Mouse (Mus musculus) G1E (cell line): ENCODE measurements around the gene Dstyk. TPM values are rescaled to one million over a fixed set of nuclear protein-coding genes. Genes with fewer than 3 reads are reported as not detected.

Source experiments
- ATAC-seq: 2 replicates; pipeline ENCODE4 v1.8.0; 2016; ENCODE audit warnings: mild to moderate bottlenecking; ENCODE audit not compliant: insufficient number of reproducible peaks, poor library complexity, low FRiP score, severe bottlenecking; ENCODE audit errors: extremely low read depth
- DNase-seq: peaks from one replicate; pipeline ENCODE4 v3.0.0; 2012; ENCODE audit warnings: low spot score
- H3K27me3 ChIP-seq: 2 replicates; pipeline ENCODE4 v1.6.1; 2012; ENCODE audit warnings: mild to moderate bottlenecking, low read length, inconsistent platforms; ENCODE audit not compliant: insufficient read depth
- H3K36me3 ChIP-seq: replicated peaks from 2 replicates; pipeline ENCODE3; 2012; ENCODE audit warnings: mild to moderate bottlenecking, inconsistent platforms
- H3K4me1 ChIP-seq: 2 replicates; pipeline ENCODE4 v1.6.1; 2012; ENCODE audit warnings: low read depth, low read length, inconsistent platforms, mixed read lengths; ENCODE audit not compliant: insufficient read depth
- H3K4me3 ChIP-seq: 2 replicates; pipeline ENCODE4 v1.5.1; 2012; ENCODE audit warnings: low read depth, mild to moderate bottlenecking, inconsistent platforms, low read length, moderate library complexity, mixed read lengths
- H3K9me3 ChIP-seq: replicated peaks from 2 replicates; pipeline ENCODE4 v1.6.1; 2012; ENCODE audit warnings: inconsistent platforms
- CTCF ChIP-seq: IDR thresholded peaks from 2 replicates; pipeline ENCODE4 v1.5.1; 2012; ENCODE audit warnings: low read depth, low read length, inconsistent platforms, mixed read lengths
- GATA1 ChIP-seq: IDR thresholded peaks from 2 replicates; pipeline ENCODE4 v1.6.1; 2012; ENCODE audit warnings: borderline replicate concordance, low read length, inconsistent platforms, mixed read lengths
- GATA2 ChIP-seq: IDR thresholded peaks from 2 replicates; pipeline ENCODE4 v1.6.1; 2012; ENCODE audit warnings: low read depth, low read length, inconsistent platforms, borderline replicate concordance
- POLR2AphosphoS5 ChIP-seq: IDR thresholded peaks from 2 replicates; pipeline ENCODE4 v1.6.1; 2012; ENCODE audit warnings: low read depth, low read length, inconsistent platforms; ENCODE audit not compliant: insufficient replicate concordance
- TAL1 ChIP-seq: conservative IDR thresholded peaks from 2 replicates; pipeline ENCODE4 v1.6.1; 2012; ENCODE audit warnings: low read depth, low read length, inconsistent platforms, mixed read lengths
- polyA plus RNA-seq: library from polyadenylated mRNA; stranded (reverse); fragments of >175 nt; gene quantifications from 2 replicates; pipeline ENCODE4 v1.2.3, GENCODE M21; 2012
- total RNA-seq, 2 experiments: library from RNA; stranded (forward) in 1 of 2; stranded (reverse) in 1 of 2; fragments of 200-1000 nt in 1 of 2; fragments of >200 nt in 1 of 2; fragmentation: Nextera tagmentation in 1 of 2; gene quantifications; 2 replicates each; pipeline ENCODE4 v1.2.3; 2014 to 2017

Dstyk gene
- total and polyA plus RNA-seq, 3 experiments = 2.3 to 22.7 (median 19.0) TPM

DNA sequence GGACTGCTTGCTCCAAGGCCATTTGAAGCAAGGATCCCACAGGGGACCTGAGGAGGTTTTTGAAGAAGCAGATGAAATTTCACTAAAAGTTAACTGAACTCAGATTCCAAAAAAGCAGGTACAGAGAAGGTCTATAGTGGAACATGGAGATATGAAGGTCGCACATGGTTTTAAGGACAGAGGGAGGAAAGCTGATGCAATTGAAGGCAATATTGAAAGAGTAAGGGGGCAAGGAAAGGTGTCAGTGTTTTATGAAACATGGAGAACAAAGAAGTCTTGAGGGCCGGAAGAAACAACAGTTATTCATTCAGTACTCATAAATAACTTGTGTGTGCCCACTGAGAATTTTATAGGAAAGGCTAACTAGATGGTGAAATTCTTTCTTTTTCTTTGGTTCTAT, 64.3 kb downstream of the Dstyk start:
- H3K9me3 ChIP-seq = no peaks in the 10 kb centered on the region
- peaks cover 60% of the 10 kb centered on the region for H3K36me3 ChIP-seq
- H3K4me1 ChIP-seq = peaks cover 47% of the 10 kb centered on the region
- DNase-seq (no peak), ATAC-seq (no peak)
- no peak for TF ChIP-seq TAL1
- TF ChIP-seq GATA2 = no peak
- no peak for TF ChIP-seq POLR2AphosphoS5
- no peak for TF ChIP-seq GATA1
- H3K27me3 ChIP-seq = no peaks in the 10 kb centered on the region
- no peak overlapping the region for H3K4me3 ChIP-seq

DNA sequence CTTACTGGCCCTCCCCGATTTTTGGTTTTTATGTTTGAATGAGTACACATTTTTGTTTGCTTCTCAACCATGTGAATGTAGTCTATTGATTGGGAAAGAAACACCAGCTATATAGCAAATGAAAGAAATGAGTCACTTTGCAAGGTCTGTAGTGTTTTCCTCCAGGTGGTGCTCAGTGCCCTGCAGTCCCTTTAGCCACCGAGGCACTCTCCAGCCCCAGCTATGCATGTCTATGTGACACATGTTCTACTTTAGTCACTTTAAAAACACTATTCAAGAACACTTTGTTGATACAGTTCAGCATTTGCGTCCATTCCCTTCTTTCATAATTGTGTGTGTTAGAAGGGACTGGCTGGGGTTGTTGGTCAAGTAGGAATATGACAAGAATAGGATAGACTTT, 65.9 kb downstream of the Dstyk start:
- H3K4me3 ChIP-seq = no peak overlapping the region
- ATAC-seq (no peak), DNase-seq (no peak)
- H3K27me3 ChIP-seq = no peaks in the 10 kb centered on the region
- no peaks in the 10 kb centered on the region for H3K9me3 ChIP-seq
- no peak for TF ChIP-seq TAL1
- no peak for TF ChIP-seq GATA1
- H3K4me1 ChIP-seq = peaks cover 41% of the 10 kb centered on the region
- peaks cover 75% of the 10 kb centered on the region for H3K36me3 ChIP-seq

DNA sequence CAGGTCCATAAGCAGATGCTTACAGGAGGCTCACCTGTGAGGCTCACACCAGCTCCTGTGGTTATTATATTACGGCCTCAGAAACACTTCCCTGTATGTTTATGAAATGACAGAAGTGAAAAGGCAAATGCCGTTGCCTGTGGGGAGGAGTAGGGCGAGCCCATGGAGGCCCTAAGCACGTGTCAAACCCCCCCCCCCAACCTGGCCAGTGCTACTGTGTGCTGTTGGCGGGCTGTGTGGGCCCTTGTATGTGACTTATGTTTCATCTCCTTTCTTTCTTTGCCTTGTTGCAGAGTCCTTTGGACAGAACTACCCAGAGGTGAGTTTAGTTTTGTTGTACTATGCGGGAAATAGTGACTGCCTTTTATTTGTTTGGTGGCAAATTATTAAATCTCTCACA, 66.4 kb downstream of the Dstyk start:
- Histone ChIP-seq H3K4me1 (peaks cover 36% of the 10 kb centered on the region), H3K36me3 (peaks cover 80% of the 10 kb centered on the region), H3K27me3 (no peaks in the 10 kb centered on the region), H3K9me3 (no peaks in the 10 kb centered on the region), H3K4me3 (no peak overlapping the region)
- TF ChIP-seq POLR2AphosphoS5 = no peak
- ATAC-seq (no peak), DNase-seq (no peak)

DNA sequence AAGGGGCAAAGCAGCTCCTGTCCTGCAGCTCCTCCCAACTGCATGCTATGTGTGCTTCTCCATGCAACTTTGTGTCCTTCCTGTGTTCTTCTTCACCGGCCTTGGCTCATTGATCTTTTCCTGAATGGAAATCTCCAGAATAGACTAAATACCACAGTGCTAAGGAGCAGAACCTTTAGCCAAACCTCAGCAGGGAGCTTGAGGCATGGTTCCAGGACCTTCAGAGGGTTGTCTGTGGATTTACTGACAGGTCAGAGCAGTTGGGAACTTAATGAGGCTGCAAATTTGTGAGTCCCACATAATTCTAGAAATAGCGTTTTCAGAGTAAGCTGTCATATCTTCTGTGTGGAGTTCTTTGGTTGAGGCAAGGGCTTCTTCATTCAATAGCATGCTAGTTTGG, 83.2 kb downstream of the Dstyk start:
- peaks cover 90% of the 10 kb centered on the region for H3K36me3 ChIP-seq
- DNase-seq = no peak
- TF ChIP-seq GATA2 (no peak), GATA1 (no peak), POLR2AphosphoS5 (no peak), TAL1 (no peak), CTCF (no peak)
- ATAC-seq = no peak
- no peaks in the 10 kb centered on the region for H3K9me3 ChIP-seq
- no peaks in the 10 kb centered on the region for H3K27me3 ChIP-seq
- H3K4me3 ChIP-seq = no peak overlapping the region
- no peaks in the 10 kb centered on the region for H3K4me1 ChIP-seq

DNA sequence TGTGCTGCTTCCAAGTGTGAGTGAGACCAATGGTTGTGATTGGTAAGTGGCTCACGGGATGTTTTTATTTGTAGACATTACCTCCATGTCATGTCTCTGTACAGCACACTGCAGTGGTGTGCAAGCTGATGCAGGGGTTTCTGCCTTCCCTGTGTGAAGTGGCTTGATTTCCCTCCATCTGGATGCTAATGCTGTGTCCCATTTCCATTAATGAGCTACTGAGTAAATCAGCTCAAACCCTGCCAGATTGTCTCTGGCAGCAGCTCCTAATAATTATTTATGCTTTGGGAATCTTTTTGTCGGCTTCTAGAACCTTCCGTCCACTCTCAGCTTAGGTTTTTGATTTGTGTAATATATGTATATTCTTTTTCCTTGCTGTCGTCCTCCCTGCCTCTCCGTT, 87.8 kb downstream of the Dstyk start:
- no peak for TF ChIP-seq GATA2
- TF ChIP-seq POLR2AphosphoS5 = no peak
- TF ChIP-seq CTCF = no peak
- no peak for ATAC-seq
- no peak for DNase-seq
- no peaks in the 10 kb centered on the region for H3K9me3 ChIP-seq
- H3K4me3 ChIP-seq = no peak overlapping the region
- no peaks in the 10 kb centered on the region for H3K27me3 ChIP-seq
- H3K36me3 ChIP-seq = peaks cover 93% of the 10 kb centered on the region
- no peaks in the 10 kb centered on the region for H3K4me1 ChIP-seq

DNA sequence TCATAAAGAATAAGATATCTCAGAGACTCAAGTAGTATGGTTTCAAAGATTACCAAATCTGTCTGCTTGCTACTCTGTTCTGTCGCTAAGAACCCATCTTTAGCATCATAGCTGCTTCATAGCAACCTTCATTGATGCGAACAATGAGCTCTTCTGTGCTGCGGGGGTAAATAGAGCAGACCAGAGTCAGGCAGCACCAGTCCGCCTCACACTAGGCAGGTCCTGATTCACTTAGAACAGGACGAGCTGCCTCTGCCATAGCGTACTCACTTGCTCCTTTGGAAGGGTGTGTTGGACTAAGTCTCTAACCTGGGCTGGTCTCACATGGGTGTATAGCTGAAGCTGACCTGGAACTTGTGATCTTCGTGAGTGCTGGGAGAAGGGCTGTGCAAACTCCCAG, 88.7 kb downstream of the Dstyk start, which contains the start of gene Tmem81:
TSS of gene Tmem81 (plus strand) at position 173 of the 400 bp plus-strand sequence.
- TF ChIP-seq GATA2 = no peak
- TF ChIP-seq POLR2AphosphoS5 = no peak
- no peak for TF ChIP-seq TAL1
- no peak for TF ChIP-seq GATA1
- TF ChIP-seq CTCF = no peak
- no peak for ATAC-seq
- Histone ChIP-seq H3K27me3 (no peaks in the 10 kb centered on the region), H3K36me3 (peaks cover 84% of the 10 kb centered on the region), H3K4me3 (no peak within 1 kb of the TSS), H3K4me1 (no peaks in the 10 kb centered on the region), H3K9me3 (no peaks in the 10 kb centered on the region)
- DNase-seq = no peak

DNA sequence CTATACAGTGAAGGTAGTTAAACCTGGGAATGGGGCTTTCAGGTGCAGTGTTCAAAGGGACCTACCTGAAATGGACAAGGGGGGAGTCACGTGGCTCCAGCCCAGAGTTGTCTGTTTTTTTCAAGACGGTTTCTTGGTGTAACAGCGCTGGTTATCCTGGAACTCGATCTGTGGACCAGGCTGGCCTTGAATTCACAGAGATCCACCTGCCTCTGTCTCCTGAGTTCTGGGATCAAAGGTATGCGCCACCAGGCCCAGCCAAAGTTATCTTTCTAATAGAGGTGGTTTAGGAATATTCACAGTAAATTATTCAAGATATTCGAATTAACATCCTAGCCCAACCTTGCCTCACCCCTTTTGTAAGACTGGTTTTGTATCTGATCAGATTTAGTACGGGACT, 89.3 kb downstream of the Dstyk start:
- H3K27me3 ChIP-seq = peaks cover 3% of the 10 kb centered on the region; the same call in 1 of the 2 replicates
- H3K4me3 ChIP-seq = no peak overlapping the region
- peaks cover 78% of the 10 kb centered on the region for H3K36me3 ChIP-seq
- TF ChIP-seq TAL1 = no peak
- no peak for TF ChIP-seq POLR2AphosphoS5
- no peak for TF ChIP-seq GATA2
- no peak for TF ChIP-seq GATA1
- TF ChIP-seq CTCF = no peak
- DNase-seq (no peak), ATAC-seq (no peak)
- no peaks in the 10 kb centered on the region for H3K4me1 ChIP-seq
- no peaks in the 10 kb centered on the region for H3K9me3 ChIP-seq
